Mouse (Mus musculus) testis, adult 2 months (tissue): ENCODE data around the gene Col4a4. TPM values are rescaled to one million over a fixed set of nuclear protein-coding genes. Genes with fewer than 3 reads are reported as not detected.

Experiments used
- H3K27ac ChIP-seq: fragments of 200-500 bp; 2 replicates; pipeline ENCODE4 v1.5.1; 2012; ENCODE audit warnings: low read depth, low read length; ENCODE audit not compliant: control insufficient read depth, insufficient read depth
- H3K27me3 ChIP-seq: fragments of 200-500 bp; 2 replicates; pipeline ENCODE4 v1.6.1; 2012; ENCODE audit warnings: mild to moderate bottlenecking, low read length, moderate library complexity; ENCODE audit not compliant: control insufficient read depth, insufficient read depth
- H3K36me3 ChIP-seq: fragments of 200-500 bp; 2 replicates; pipeline ENCODE4 v1.6.1; 2012; ENCODE audit warnings: mild to moderate bottlenecking, low read length; ENCODE audit not compliant: control insufficient read depth, insufficient read depth
- H3K4me1 ChIP-seq: fragments of 200-500 bp; 2 replicates; pipeline ENCODE4 v1.6.1; 2012; ENCODE audit warnings: low read length; ENCODE audit not compliant: control insufficient read depth, insufficient read depth
- H3K4me3 ChIP-seq: fragments of 200-500 bp; 2 replicates; pipeline ENCODE4 v1.5.1; 2012; ENCODE audit warnings: low read depth, mild to moderate bottlenecking, low read length, moderate library complexity, mixed read lengths; ENCODE audit not compliant: control insufficient read depth
- CTCF ChIP-seq: fragments of 200-500 bp; IDR thresholded peaks from 2 replicates; pipeline ENCODE4 v1.5.1; 2012; ENCODE audit warnings: low read depth, mild to moderate bottlenecking, inconsistent platforms, low read length, moderate library complexity; ENCODE audit not compliant: control insufficient read depth, insufficient read depth, insufficient replicate concordance
- POLR2A ChIP-seq: fragments of 200-500 bp; IDR thresholded peaks from 2 replicates; pipeline ENCODE4 v1.6.1; 2012; ENCODE audit warnings: low read depth, mild to moderate bottlenecking, inconsistent platforms, low read length, moderate library complexity; ENCODE audit not compliant: control insufficient read depth
- polyA plus RNA-seq: library from polyadenylated mRNA; depleted of rRNA; stranded (reverse); fragments of >200 nt; gene quantifications from 2 replicates; pipeline ENCODE4 v1.2.3, GENCODE M21; 2012

Gene Col4a4
- polyA plus RNA-seq, 1 experiment = 5.4 TPM

DNA sequence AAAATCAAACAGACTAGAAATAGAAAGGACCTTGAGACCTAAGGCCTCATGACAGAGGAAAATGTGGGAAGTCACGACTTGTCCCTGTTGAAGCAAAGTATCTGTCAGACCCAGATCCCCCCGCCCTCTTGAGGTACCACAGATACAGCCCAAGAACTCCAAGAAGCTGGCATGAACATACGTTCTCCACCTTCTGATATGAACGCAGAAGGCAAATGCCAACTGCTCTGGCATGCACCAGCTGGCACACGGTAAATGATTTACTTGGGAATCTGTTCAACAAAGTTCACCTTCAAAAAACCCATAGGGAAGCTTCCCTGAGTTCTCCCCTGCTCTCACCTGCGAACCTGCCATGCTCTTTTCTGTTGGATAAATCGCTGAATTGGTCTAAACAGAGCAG lies 19.2 kb upstream of the Col4a4 start:
- no peak for TF ChIP-seq POLR2A
- no peak for TF ChIP-seq CTCF
- Histone ChIP-seq H3K4me3 (no peak overlapping the region), H3K4me1 (no peaks in the 10 kb centered on the region), H3K27me3 (no peaks in the 10 kb centered on the region), H3K27ac (no peak overlapping the region), H3K36me3 (no peaks in the 10 kb centered on the region)

DNA sequence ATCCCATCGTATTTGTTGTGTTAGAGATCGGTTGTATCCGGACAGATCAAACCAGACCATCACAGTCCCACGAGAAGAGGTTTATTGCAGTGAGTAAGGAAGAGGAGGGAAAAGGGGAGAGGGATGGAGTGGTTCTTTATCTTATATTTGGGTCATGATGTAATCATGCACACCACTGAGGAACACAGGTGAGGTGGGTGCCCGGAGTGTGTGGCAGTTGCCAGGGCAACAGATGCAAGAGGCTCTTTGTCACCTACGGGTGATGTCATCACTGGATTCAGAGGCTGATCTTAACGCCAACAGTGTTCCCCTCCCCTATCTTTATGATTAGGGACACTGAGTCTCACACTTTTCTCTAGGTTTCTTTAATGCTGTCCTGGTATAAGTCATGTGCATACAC lies 18.7 kb upstream of the Col4a4 start:
- Histone ChIP-seq H3K4me1 (no peaks in the 10 kb centered on the region), H3K4me3 (no peak overlapping the region), H3K36me3 (no peaks in the 10 kb centered on the region), H3K27me3 (no peaks in the 10 kb centered on the region), H3K27ac (no peak overlapping the region; the same call in 1 of the 2 replicates)
- TF ChIP-seq CTCF (no peak), POLR2A (no peak)

DNA sequence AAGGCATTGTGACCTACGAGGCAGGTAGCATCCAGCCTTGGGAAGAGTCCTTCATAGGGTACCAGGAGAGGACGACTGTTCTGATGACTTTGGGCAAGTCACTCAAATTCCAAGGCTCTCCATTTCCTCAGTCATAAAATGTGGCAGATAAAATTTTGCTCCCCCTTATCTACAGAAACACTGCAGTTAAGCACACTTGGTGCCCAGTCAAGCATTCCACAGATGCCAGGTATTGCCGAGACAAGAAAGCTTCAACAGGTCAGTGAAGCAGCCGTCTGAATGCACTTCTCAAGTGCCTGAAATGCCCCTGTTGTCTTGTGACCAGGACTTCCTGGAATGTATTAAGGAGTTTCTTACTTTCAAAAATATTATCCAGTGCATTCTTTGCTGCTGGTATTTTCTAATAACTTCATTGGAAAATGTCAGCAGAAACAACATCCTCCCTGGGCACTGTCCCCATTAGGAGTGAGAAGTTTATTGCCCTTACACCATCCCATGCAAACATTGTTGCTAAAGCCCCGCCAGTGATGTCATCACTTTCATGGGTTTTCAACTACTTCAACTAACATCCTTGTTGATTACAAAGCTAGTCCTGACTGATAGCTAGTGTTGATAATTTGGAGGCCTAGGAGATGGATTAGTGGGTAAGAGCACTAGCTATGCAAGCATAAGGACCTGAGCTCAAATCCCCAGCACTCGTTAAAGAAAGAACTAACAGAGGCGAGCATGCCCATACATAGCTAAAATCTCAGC lies 16.7 kb upstream of the Col4a4 start:
- H3K27ac ChIP-seq = no peak overlapping the region
- H3K4me1 ChIP-seq = no peaks in the 10 kb centered on the region

DNA sequence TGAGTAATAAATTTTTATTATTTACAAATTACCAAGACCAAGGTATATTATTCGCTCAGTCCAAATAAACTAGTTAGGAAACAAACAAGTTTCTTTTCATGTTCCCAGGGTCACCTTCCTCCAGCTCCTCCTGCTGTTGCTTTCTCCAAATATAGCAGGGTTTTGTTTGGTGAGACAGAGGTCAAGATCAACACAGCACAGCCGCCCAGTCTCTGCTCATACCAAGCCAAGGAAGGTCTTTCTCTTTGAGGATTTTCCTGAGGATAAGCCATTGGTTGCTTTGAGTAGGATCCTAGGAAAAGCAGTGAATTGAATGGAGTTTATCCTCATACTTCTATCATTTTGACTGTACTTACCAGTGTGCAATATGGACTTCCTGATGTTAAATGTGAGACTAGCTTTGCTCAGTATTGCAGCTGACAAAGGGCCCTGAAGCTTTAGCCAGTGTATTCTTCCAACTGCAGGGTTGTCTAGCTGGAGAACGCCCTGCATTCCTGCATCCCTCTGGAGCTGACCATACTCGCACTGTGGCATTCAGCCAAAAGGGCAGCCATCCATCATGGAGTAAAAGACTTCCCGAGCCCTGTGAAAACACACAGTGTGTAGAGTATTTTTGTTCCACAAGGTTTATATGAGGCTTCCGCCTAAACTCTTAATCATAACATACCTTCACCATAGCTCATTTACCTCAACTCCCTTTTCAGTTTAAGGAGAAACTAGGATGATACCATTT lies 10.4 kb upstream of the Col4a4 start:
- Histone ChIP-seq H3K27ac (0 out of 2 replicates have a peak overlapping the region, but pooled peaks have one; percentile 36), H3K36me3 (no peaks in the 10 kb centered on the region), H3K4me3 (no peak overlapping the region), H3K27me3 (no peaks in the 10 kb centered on the region), H3K4me1 (no peaks in the 10 kb centered on the region)
- TF ChIP-seq CTCF = no peak
- TF ChIP-seq POLR2A = no peak

More for the DNA sequence above, 16.7 kb upstream of the Col4a4 start:
- Histone ChIP-seq H3K4me3 (no peak overlapping the region), H3K36me3 (no peaks in the 10 kb centered on the region), H3K27me3 (no peaks in the 10 kb centered on the region)
- TF ChIP-seq CTCF = no peak
- no peak for TF ChIP-seq POLR2A

DNA sequence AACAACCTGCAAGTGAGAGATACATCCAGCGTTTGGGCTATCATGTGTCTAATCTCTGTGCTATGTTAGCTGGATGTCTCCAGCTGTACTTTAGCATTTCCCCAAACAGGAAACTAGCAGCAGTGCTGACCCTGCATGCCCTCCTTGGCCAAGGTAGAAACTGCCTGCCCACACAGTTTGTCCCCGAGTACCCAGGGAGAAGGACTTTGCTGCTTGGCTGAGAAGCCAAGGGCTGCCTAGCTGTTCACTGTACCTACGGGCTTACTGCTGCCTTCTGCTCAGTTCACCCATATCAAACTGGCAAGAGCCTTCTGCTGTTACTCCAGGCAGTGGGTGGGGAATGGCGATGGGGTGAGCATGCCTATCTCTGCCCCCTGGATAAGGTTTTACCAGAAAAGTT lies 3.6 kb upstream of the Col4a4 start:
- Histone ChIP-seq H3K4me1 (peaks cover 7% of the 10 kb centered on the region; the same call in 1 of the 2 replicates), H3K27ac (no peak overlapping the region), H3K4me3 (no peak overlapping the region), H3K36me3 (no peaks in the 10 kb centered on the region), H3K27me3 (no peaks in the 10 kb centered on the region)
- no peak for TF ChIP-seq CTCF
- TF ChIP-seq POLR2A = no peak

DNA sequence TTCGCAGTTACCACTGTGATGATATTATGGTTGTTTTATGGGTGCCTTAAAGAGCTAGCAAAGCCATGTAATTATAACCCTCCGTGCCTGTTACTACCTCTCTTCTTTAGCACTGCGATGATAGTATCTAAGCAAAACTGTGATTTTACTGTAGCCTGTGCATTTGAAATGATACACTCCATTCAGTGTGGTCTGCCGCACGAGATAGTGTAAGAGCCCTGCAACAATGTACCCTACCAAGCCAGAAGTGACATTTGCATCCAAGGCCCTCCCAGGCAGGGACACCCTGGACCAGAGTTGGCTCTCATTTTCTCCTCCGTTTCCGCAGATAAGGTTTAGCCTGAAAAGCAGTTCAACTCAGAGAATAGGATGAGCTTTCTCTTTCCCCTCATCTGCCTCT lies 668 bp downstream of the Col4a4 start:
- no peaks in the 10 kb centered on the region for H3K36me3 ChIP-seq
- H3K4me3 ChIP-seq = peak overlapping the region; percentile 69
- H3K4me1 ChIP-seq = peaks cover 7% of the 10 kb centered on the region; the same call in 1 of the 2 replicates
- H3K27ac ChIP-seq = peak overlapping the region; percentile 59; the same call in 1 of the 2 replicates
- H3K27me3 ChIP-seq = no peaks in the 10 kb centered on the region
- TF ChIP-seq POLR2A (no peak), CTCF (no peak)

DNA sequence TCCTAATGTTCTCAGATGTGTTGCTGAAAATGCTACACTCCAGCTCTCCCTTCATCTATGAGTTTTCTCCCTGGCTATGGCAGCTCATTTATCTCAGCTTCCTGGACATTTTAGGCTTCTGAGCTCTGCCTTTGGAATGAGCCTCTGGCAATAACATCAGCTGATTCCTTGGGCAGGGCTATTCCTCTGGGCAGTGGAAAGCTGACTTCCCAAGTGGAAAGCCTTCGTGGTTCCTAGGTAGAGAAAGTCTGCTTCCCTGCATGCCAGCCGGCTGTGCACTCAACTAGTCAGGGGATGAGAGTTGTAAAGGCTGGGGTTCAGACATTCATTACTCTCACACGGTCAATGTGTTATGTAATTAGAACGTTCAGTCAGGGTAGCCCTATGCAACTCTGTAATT lies 8.3 kb downstream of the Col4a4 start:
- H3K4me3 ChIP-seq = no peak overlapping the region
- TF ChIP-seq CTCF (no peak), POLR2A (no peak)
- H3K27me3 ChIP-seq = no peaks in the 10 kb centered on the region
- H3K36me3 ChIP-seq = no peaks in the 10 kb centered on the region
- H3K4me1 ChIP-seq = no peaks in the 10 kb centered on the region
- H3K27ac ChIP-seq = no peak overlapping the region
